Mouse (Mus musculus) olfactory bulb, adult 2 months (tissue): Measurements from ENCODE around the gene Cog8.

Experiments used
- CTCF ChIP-seq: fragments of 200-500 bp; IDR thresholded peaks from 2 replicates; pipeline ENCODE4 v1.5.1; 2012; ENCODE audit warnings: low read depth, mild to moderate bottlenecking, low read length, moderate library complexity; ENCODE audit not compliant: insufficient read depth
- POLR2A ChIP-seq: fragments of 200-500 bp; IDR thresholded peaks from 2 replicates; pipeline ENCODE4 v1.6.1; 2012; ENCODE audit warnings: mild to moderate bottlenecking, low read depth, low read length, moderate library complexity; ENCODE audit not compliant: insufficient read depth

DNA sequence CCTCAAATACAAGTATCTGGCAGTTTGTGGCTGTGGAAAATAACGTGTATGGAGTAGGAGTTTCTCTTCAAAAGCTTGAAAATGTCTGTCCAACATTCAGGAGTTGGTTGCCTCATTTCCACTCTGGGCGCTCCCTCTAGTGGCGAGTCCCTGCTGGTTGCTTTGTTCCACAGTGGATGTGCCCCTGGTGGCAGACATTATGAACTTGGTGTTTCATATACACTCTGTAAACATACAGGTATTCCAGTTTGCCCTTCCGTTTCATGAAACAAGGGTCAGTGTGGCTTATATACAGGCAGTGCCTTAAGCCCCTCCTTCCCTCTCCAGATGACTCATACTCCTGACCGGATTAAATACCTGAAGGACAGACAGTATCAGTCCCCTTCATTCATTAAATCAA, 54.0 kb downstream of the Cog8 start:
- TF ChIP-seq CTCF (peak; percentile 88), POLR2A (no peak)
